Mouse (Mus musculus) limb, embryonic 12.5 days (tissue): Measurements from ENCODE around the gene D17H6S53E. TPM values are rescaled to one million over a fixed set of nuclear protein-coding genes. Genes with fewer than 3 reads are reported as not detected.

Experiments used
- ATAC-seq: fragments of 200-750 bp; cut with Nextera tagmentation; 2 replicates; pipeline ENCODE4 v1.8.0; 2017; ENCODE audit warnings: low read depth, moderate TSS enrichment; ENCODE audit not compliant: insufficient number of reproducible peaks, insufficient read depth, low FRiP score, low TSS enrichment
- H3K27ac ChIP-seq: fragments of 300-500 bp; sonication (generic); 2 replicates; pipeline ENCODE4 v1.5.1; 2016; ENCODE audit warnings: mild to moderate bottlenecking, moderate library complexity
- H3K27me3 ChIP-seq: fragments of 300-500 bp; sonication (generic); 2 replicates; pipeline ENCODE4 v1.6.1; 2016; ENCODE audit warnings: mild to moderate bottlenecking, moderate library complexity
- H3K36me3 ChIP-seq: fragments of 300-500 bp; sonication (generic); 2 replicates; pipeline ENCODE4 v1.6.1; 2016; ENCODE audit warnings: mild to moderate bottlenecking, moderate library complexity
- H3K4me1 ChIP-seq: fragments of 300-500 bp; sonication (generic); replicated peaks from 2 replicates; pipeline ENCODE4 v1.6.1; 2016
- H3K4me2 ChIP-seq: fragments of 300-500 bp; sonication (generic); 2 replicates; pipeline ENCODE4 v1.6.1; 2016; ENCODE audit warnings: mild to moderate bottlenecking, moderate library complexity
- H3K4me3 ChIP-seq: fragments of 300-500 bp; sonication (generic); replicated peaks from 2 replicates; pipeline ENCODE4 v1.5.1; 2016; ENCODE audit warnings: mild to moderate bottlenecking
- H3K9ac ChIP-seq: fragments of 300-500 bp; sonication (generic); replicated peaks from 2 replicates; pipeline ENCODE4 v1.6.1; 2016; ENCODE audit warnings: mild to moderate bottlenecking, moderate library complexity
- H3K9me3 ChIP-seq: fragments of 300-500 bp; sonication (generic); 2 replicates; pipeline ENCODE4 v1.6.1; 2016; ENCODE audit warnings: mild to moderate bottlenecking, moderate library complexity
- WGBS: fragments of 180-500 bp; shearing (Covaris S2); methylation state at CpG from one replicate; pipeline ENCODE4 v1.1.7; 2016; 5-methylcytosine and 5-hydroxymethylcytosine counted together
- polyA plus RNA-seq: library from polyadenylated mRNA; unstranded; fragments of >200 nt; fragmentation: Nextera tagmentation; extraction: Ambion mirVana; gene quantifications from 2 replicates; pipeline ENCODE4 v1.2.1, GENCODE M21; 2016

The D17H6S53E gene
- polyA plus RNA-seq, 1 experiment from 2014 or later, result 10.1 TPM

DNA sequence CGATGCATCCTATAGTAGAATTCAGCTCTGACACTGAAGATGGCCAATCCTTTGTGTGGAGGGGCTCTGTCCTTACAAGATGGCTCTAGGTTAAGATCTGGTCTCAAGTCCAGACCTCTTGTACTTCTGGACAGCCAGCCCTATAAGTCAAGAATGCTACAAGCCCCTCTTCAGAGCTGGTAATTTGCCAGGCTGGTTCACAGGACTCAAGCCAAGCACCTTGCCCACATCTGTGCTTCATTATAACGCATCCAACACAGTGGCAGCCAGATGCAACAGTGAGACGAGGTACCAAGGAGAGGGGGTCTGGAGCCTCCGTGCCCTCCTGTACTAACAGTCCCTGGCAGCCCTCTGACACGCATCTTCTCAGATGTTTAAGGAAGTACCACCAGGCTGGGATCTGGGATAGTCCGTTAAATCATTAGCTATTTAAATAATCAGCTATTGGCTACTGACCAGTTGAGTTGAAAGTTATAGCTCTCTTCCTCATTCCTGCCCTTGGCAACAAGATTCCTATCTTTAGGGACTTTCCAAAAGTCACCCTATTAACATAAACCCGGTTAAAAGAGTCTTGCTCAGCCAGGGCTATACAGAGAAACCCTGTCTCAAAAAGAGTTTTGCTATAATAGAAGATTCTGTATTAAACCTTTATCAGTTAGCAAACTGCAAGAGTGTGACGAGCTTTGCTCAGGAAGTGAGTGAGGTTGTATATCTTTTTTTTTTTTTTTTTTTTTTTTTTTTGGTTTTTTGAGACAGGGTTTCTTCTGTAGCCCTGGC lies 48.2 kb downstream of the D17H6S53E start:
- Histone ChIP-seq H3K36me3 (no peaks in the 10 kb centered on the region), H3K4me3 (no peak overlapping the region), H3K4me1 (0 out of 2 replicates have a peak, but pooled peaks cover 4% of the 10 kb centered on the region), H3K9me3 (no peaks in the 10 kb centered on the region), H3K27me3 (no peaks in the 10 kb centered on the region), H3K27ac (no peak overlapping the region), H3K4me2 (no peak overlapping the region), H3K9ac (no peak overlapping the region)
- 45% methylated on average over 8 of the region's 8 CpGs for WGBS
- ATAC-seq, result no peak

- ATAC-seq, result no peak
- Histone ChIP-seq H3K27me3 (no peaks in the 10 kb centered on the region), H3K4me2 (no peak overlapping the region), H3K27ac (no peak overlapping the region), H3K4me3 (no peak overlapping the region), H3K9me3 (no peaks in the 10 kb centered on the region), H3K4me1 (0 out of 2 replicates have a peak, but pooled peaks cover 4% of the 10 kb centered on the region), H3K9ac (no peak overlapping the region; the same call in 1 of the 2 replicates), H3K36me3 (no peaks in the 10 kb centered on the region)
- WGBS, result 75% methylated on average over 6 of the region's 6 CpGs
Measured at GRCm38 (mm10) chr17:35175382-35175781, 49.2 kb downstream of the D17H6S53E start.

DNA sequence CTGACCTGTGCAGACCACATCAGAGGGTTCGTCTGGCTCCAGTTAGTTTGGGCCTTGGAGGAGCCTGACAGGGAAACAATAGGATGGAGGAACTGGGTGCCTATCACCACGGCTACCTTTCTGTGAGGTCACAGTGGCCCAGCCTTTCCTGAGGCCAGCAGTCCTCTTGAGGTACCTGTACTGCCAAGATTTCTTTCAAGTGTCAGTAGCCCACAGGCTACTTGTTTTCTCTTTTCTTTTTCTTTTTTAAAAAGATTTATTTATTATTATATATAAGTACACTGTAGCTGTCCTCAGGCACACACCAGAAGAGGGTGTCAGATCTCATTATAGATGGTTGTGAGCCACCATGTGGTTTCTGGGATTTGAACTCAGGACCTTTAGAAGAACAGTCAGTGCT lies 49.8 kb downstream of the D17H6S53E start, which contains the start of gene Aif1:
Gene Aif1, minus strand, starts transcription at position 101 of the 400 bp plus-strand sequence.
- no peaks in the 10 kb centered on the region for H3K9me3 ChIP-seq
- WGBS, result 57% methylated on average over 2 of the region's 2 CpGs
- no peak within 1 kb of the TSS for H3K4me3 ChIP-seq
- H3K27ac ChIP-seq, result no peak within 1 kb of the TSS
- ATAC-seq, result no peak
- H3K4me1 ChIP-seq, result 0 out of 2 replicates have a peak, but pooled peaks cover 4% of the 10 kb centered on the region
- H3K27me3 ChIP-seq, result no peaks in the 10 kb centered on the region
- H3K36me3 ChIP-seq, result no peaks in the 10 kb centered on the region
- no peak within 1 kb of the TSS for H3K4me2 ChIP-seq
- no peak within 1 kb of the TSS; the same call in 1 of the 2 replicates for H3K9ac ChIP-seq

Other genes with a start within 250 kb of the D17H6S53E start
- gene Zbtb12, start 246.9 kb upstream of the D17H6S53E start, polyA plus RNA-seq, result 9.3 and 10.8 TPM in 2 replicates
- 0.18 TPM in 1 of 2 replicates, not detected in the other for gene Gm20547, start 244.3 kb upstream of the D17H6S53E start, polyA plus RNA-seq
- 0.84 and 1.1 TPM in 2 replicates for gene C2, start 228.1 kb upstream of the D17H6S53E start, polyA plus RNA-seq
- 114 TPM in 2 replicates for gene Ehmt2, start 227.9 kb upstream of the D17H6S53E start, polyA plus RNA-seq
- gene Slc44a4, start 211.9 kb upstream of the D17H6S53E start, polyA plus RNA-seq, result not detected in 2 replicates
- 16.2 and 18.9 TPM in 2 replicates for gene Neu1, start 195.1 kb upstream of the D17H6S53E start, polyA plus RNA-seq
- 0.19 TPM in 1 of 2 replicates, not detected in the other for gene Hspa1b, start 167.1 kb upstream of the D17H6S53E start, polyA plus RNA-seq
- not detected in 2 replicates for gene Gm20481, start 156.5 kb upstream of the D17H6S53E start, polyA plus RNA-seq
- gene Hspa1a, start 154.2 kb upstream of the D17H6S53E start, polyA plus RNA-seq, result 1.9 and 2.0 TPM in 2 replicates
- 1.0 and 1.1 TPM in 2 replicates for gene Hspa1l, start 153.7 kb upstream of the D17H6S53E start, polyA plus RNA-seq
- 222 and 234 TPM in 2 replicates for gene Lsm2, start 144.5 kb upstream of the D17H6S53E start, polyA plus RNA-seq
- 169 and 171 TPM in 2 replicates for gene Vars, start 125.4 kb upstream of the D17H6S53E start, polyA plus RNA-seq
- gene Vwa7, start 109.8 kb upstream of the D17H6S53E start, polyA plus RNA-seq, result 0.10 and 0.13 TPM in 2 replicates
- gene Sapcd1, start 98.4 kb upstream of the D17H6S53E start, polyA plus RNA-seq, result 3.2 and 3.3 TPM in 2 replicates
- 2.9 and 3.4 TPM in 2 replicates for gene Msh5, start 79.6 kb upstream of the D17H6S53E start, polyA plus RNA-seq
- 194 and 195 TPM in 2 replicates for gene Clic1, start 76.4 kb upstream of the D17H6S53E start, polyA plus RNA-seq
- gene Ddah2, start 67.3 kb upstream of the D17H6S53E start, polyA plus RNA-seq, result 489 and 492 TPM in 2 replicates
- gene Ly6g6c, start 61.0 kb upstream of the D17H6S53E start, polyA plus RNA-seq, result not detected in 2 replicates
- 0.68 and 0.76 TPM in 2 replicates for gene Mpig6b, start 60.2 kb upstream of the D17H6S53E start, polyA plus RNA-seq
- gene Ly6g6e, start 49.5 kb upstream of the D17H6S53E start, polyA plus RNA-seq, result 1.3 and 2.5 TPM in 2 replicates
- gene Ly6g6d, start 48.3 kb upstream of the D17H6S53E start, polyA plus RNA-seq, result 0.68 and 1.0 TPM in 2 replicates
- 0.44 and 0.66 TPM in 2 replicates for gene Ly6g6f, start 40.8 kb upstream of the D17H6S53E start, polyA plus RNA-seq
- gene Abhd16a, start 37.1 kb upstream of the D17H6S53E start, polyA plus RNA-seq, result 74.5 and 75.3 TPM in 2 replicates
- gene Ly6g5c, start 18.1 kb upstream of the D17H6S53E start, polyA plus RNA-seq, result not detected in 2 replicates
- 1.1 and 1.3 TPM in 2 replicates for gene Ly6g5b, start 10.9 kb upstream of the D17H6S53E start, polyA plus RNA-seq
- 22.4 and 23.7 TPM in 2 replicates for gene Gpank1, start 4.9 kb upstream of the D17H6S53E start, polyA plus RNA-seq
- 266 and 270 TPM in 2 replicates for gene Csnk2b, start 4.3 kb upstream of the D17H6S53E start, polyA plus RNA-seq
- 0.61 and 0.70 TPM in 2 replicates for gene Apom, start 5.7 kb downstream of the D17H6S53E start, polyA plus RNA-seq
- 70.4 TPM in 2 replicates for gene Bag6, start 8.8 kb downstream of the D17H6S53E start, polyA plus RNA-seq
- gene Prrc2a, start 38.5 kb downstream of the D17H6S53E start, polyA plus RNA-seq, result 212 and 231 TPM in 2 replicates
- gene Aif1, start 49.7 kb downstream of the D17H6S53E start, polyA plus RNA-seq, result 4.7 and 4.9 TPM in 2 replicates
- gene Lst1, start 62.1 kb downstream of the D17H6S53E start, polyA plus RNA-seq, result 5.6 and 6.0 TPM in 2 replicates
- 0.49 and 0.64 TPM in 2 replicates for gene Ltb, start 68.1 kb downstream of the D17H6S53E start, polyA plus RNA-seq
- gene Tnf, start 75.6 kb downstream of the D17H6S53E start, polyA plus RNA-seq, result not detected in 2 replicates
- not detected in 2 replicates for gene Lta, start 79.0 kb downstream of the D17H6S53E start, polyA plus RNA-seq
- 0.45 and 1.1 TPM in 2 replicates for gene Gm16181, start 94.5 kb downstream of the D17H6S53E start, polyA plus RNA-seq
- gene Atp6v1g2, start 107.3 kb downstream of the D17H6S53E start, polyA plus RNA-seq, result 4.3 and 4.8 TPM in 2 replicates
- 13.3 and 15.5 TPM in 2 replicates for gene Nfkbil1, start 109.4 kb downstream of the D17H6S53E start, polyA plus RNA-seq
- gene Ddx39b, start 115.4 kb downstream of the D17H6S53E start, polyA plus RNA-seq, result 620 and 638 TPM in 2 replicates
- 17.8 and 18.8 TPM in 2 replicates for gene H2-D1, start 136.4 kb downstream of the D17H6S53E start, polyA plus RNA-seq
- 0.13 TPM in 1 of 2 replicates, not detected in the other for gene H2-Q1, start 194.0 kb downstream of the D17H6S53E start, polyA plus RNA-seq
- gene H2-Q2, start 215.9 kb downstream of the D17H6S53E start, polyA plus RNA-seq, result 0.45 and 0.88 TPM in 2 replicates